Mouse (Mus musculus) forebrain, embryonic 16.5 days (tissue): Measurements from ENCODE around the gene Kcna3. TPM values are rescaled to one million over a fixed set of nuclear protein-coding genes. Genes with fewer than 3 reads are reported as not detected.

Experiments used
- ATAC-seq: fragments of 200-750 bp; cut with Nextera tagmentation; 2 replicates; pipeline ENCODE4 v1.8.0; 2017; ENCODE audit warnings: mild to moderate bottlenecking, moderate library complexity
- H3K27ac ChIP-seq: fragments of 300-500 bp; sonication (generic); 2 replicates; pipeline ENCODE4 v1.5.1; 2014; ENCODE audit warnings: low read length, control low read depth
- H3K27me3 ChIP-seq: fragments of 300-500 bp; sonication (generic); replicated peaks from 2 replicates; pipeline ENCODE4 v1.6.1; 2014; ENCODE audit warnings: low read length; ENCODE audit not compliant: control insufficient read depth, insufficient read depth
- H3K36me3 ChIP-seq: fragments of 300-500 bp; sonication (generic); 2 replicates; pipeline ENCODE4 v1.6.1; 2014; ENCODE audit not compliant: control insufficient read depth, insufficient read depth
- H3K4me1 ChIP-seq: fragments of 300-500 bp; sonication (generic); replicated peaks from 2 replicates; pipeline ENCODE4 v1.6.1; 2014; ENCODE audit warnings: low read length; ENCODE audit not compliant: control insufficient read depth, insufficient read depth
- H3K4me2 ChIP-seq: fragments of 300-500 bp; sonication (generic); 2 replicates; pipeline ENCODE4 v1.6.1; 2014; ENCODE audit warnings: mild to moderate bottlenecking, low read length, control low read depth
- H3K4me3 ChIP-seq: fragments of 300-500 bp; sonication (generic); replicated peaks from 2 replicates; pipeline ENCODE4 v1.5.1; 2014; ENCODE audit warnings: mild to moderate bottlenecking, low read length, control low read depth
- H3K9ac ChIP-seq: fragments of 300-500 bp; sonication (generic); replicated peaks from 2 replicates; pipeline ENCODE4 v1.6.1; 2014; ENCODE audit warnings: low read depth, low read length, control low read depth
- H3K9me3 ChIP-seq: fragments of 300-500 bp; sonication (generic); 2 replicates; pipeline ENCODE4 v1.6.1; 2016; ENCODE audit warnings: low read length; ENCODE audit not compliant: control insufficient read depth
- WGBS: fragments of 180-500 bp; shearing (Covaris S2); extraction: QIAGEN DNeasy Blood & Tissue Kit; methylation state at CpG from one replicate; pipeline ENCODE4 v1.1.7; 2014; 5-methylcytosine and 5-hydroxymethylcytosine counted together
- polyA plus RNA-seq: library from polyadenylated mRNA; unstranded; fragments of >200 nt; fragmentation: Nextera tagmentation; extraction: Ambion mirVana; gene quantifications from 2 replicates; pipeline ENCODE4 v1.2.1, GENCODE M21; 2015

Kcna3 gene
- polyA plus RNA-seq, 1 experiment from 2014 or later: 15.7 TPM

DNA sequence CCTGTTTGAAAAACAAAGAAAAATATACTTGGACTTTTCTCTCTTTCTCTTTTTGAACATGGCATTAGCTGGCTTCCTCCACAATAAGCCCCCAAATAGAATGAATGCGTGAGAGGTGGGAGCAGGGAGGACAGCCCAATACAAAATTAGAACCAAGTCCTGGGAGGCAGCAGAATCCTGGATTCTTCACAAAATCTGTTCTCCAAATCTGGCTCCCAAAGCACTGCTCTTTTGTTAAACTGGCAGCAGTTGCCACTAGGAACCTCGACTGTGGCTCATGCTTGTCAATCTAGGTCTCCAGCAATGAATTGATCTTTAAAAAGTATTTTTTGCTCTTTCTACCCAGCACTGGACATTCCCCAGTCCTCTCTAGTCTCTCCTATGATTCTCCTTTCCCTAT, 17.7 kb upstream of the Kcna3 start:
- H3K27me3 ChIP-seq: no peaks in the 10 kb centered on the region
- no peak overlapping the region for H3K9ac ChIP-seq
- 30% methylated on average over 2 of the region's 2 CpGs for WGBS
- H3K36me3 ChIP-seq: no peaks in the 10 kb centered on the region
- H3K4me3 ChIP-seq: no peak overlapping the region
- no peaks in the 10 kb centered on the region for H3K9me3 ChIP-seq
- no peak for ATAC-seq
- H3K27ac ChIP-seq: no peak overlapping the region
- no peaks in the 10 kb centered on the region for H3K4me1 ChIP-seq
- no peak overlapping the region for H3K4me2 ChIP-seq

DNA sequence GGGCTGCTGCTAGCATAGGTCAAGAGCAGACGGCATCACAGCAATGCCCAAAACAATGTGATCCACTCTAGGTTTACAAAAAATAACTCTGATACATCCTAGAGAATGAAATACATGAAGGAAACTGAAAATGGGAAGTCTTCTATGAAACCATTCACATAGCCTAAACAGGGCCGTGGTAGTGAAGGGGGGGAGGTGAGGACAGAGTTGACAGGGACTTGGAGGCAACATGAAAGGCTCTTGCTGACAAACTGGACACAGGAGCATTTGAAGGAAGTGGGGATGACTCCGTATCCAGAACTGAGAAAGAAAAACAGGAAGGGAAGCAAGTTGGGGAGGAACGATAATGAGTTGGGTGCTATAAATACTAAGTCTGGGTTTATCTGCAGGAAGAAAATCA, 4.4 kb upstream of the Kcna3 start:
- Histone ChIP-seq H3K4me2 (no peak overlapping the region), H3K27me3 (no peaks in the 10 kb centered on the region), H3K4me1 (peaks cover 18% of the 10 kb centered on the region), H3K4me3 (no peak overlapping the region), H3K27ac (no peak overlapping the region), H3K36me3 (no peaks in the 10 kb centered on the region), H3K9me3 (no peaks in the 10 kb centered on the region), H3K9ac (no peak overlapping the region)
- WGBS: 81% methylated on average over 4 of the region's 4 CpGs
- no peak for ATAC-seq

DNA sequence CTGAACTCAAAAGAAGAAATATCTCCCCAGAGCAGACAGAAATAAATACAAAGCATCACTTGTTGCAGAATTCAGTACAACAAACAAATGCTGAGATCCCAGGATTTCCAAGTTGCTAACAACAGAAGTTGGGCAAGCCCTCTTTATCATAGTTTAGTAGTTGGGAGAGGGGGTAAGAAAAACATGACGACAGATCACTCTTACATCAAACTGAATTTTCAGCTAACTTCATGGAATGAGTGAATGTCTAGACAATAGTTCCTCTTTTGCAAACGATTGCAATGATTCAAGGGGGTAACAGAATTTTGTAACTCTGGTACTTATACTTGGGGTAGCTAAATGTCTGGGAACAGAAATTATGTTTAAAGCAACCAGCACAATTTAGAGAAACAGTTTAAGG, 1.2 kb upstream of the Kcna3 start:
- H3K9ac ChIP-seq: no peak overlapping the region; the same call in 1 of the 2 replicates
- H3K27ac ChIP-seq: peak overlapping the region; percentile 44; the same call in 1 of the 2 replicates
- 44% methylated on average over 2 of the region's 2 CpGs for WGBS
- no peaks in the 10 kb centered on the region for H3K36me3 ChIP-seq
- H3K27me3 ChIP-seq: no peaks in the 10 kb centered on the region
- H3K9me3 ChIP-seq: no peaks in the 10 kb centered on the region
- peak overlapping the region; percentile 79 for H3K4me2 ChIP-seq
- ATAC-seq: no peak
- H3K4me1 ChIP-seq: peaks cover 44% of the 10 kb centered on the region
- H3K4me3 ChIP-seq: peak overlapping the region; percentile 85

DNA sequence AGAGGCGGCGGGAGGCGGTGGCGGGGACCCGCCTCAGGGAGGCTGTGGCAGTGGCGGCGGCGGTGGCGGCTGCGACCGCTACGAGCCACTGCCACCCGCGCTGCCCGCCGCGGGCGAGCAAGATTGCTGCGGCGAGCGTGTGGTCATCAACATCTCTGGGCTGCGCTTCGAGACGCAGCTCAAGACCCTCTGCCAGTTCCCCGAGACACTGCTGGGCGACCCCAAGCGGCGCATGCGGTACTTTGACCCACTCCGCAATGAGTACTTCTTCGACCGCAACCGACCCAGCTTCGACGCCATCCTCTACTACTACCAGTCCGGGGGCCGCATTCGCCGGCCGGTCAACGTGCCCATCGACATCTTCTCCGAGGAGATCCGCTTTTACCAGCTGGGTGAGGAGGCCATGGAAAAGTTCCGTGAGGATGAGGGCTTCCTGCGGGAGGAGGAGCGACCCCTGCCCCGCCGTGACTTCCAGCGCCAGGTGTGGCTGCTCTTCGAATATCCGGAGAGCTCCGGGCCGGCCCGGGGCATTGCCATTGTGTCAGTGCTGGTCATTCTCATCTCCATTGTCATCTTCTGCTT, 580 bp downstream of the Kcna3 start:
- Histone ChIP-seq H3K4me1 (peaks cover 45% of the 10 kb centered on the region), H3K27ac (peak overlapping the region; percentile 87), H3K4me2 (peak overlapping the region; percentile 79), H3K9me3 (no peaks in the 10 kb centered on the region), H3K9ac (peak overlapping the region; percentile 92), H3K36me3 (no peaks in the 10 kb centered on the region), H3K4me3 (peak overlapping the region; percentile 85), H3K27me3 (no peaks in the 10 kb centered on the region)
- WGBS: under 1% methylated on average over 55 of the region's 55 CpGs
- ATAC-seq: peak; percentile 51

DNA sequence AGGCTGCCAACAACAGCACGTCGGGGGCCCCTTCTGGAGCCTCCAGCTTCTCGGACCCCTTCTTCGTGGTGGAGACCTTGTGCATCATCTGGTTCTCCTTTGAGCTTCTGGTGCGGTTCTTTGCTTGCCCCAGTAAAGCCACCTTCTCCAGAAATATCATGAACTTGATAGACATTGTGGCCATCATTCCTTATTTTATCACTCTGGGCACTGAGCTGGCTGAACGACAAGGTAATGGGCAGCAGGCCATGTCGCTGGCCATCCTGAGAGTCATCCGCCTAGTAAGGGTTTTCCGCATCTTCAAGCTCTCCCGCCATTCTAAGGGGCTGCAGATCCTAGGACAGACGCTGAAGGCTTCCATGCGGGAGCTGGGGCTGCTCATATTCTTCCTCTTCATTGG, 1.1 kb downstream of the Kcna3 start:
- peak overlapping the region; percentile 85 for H3K4me3 ChIP-seq
- peaks cover 49% of the 10 kb centered on the region for H3K4me1 ChIP-seq
- H3K9ac ChIP-seq: peak overlapping the region; percentile 92
- ATAC-seq: no peak
- no peaks in the 10 kb centered on the region for H3K27me3 ChIP-seq
- WGBS: 44% methylated on average over 12 of the region's 12 CpGs
- H3K36me3 ChIP-seq: no peaks in the 10 kb centered on the region
- H3K9me3 ChIP-seq: no peaks in the 10 kb centered on the region
- peak overlapping the region; percentile 79 for H3K4me2 ChIP-seq
- peak overlapping the region; percentile 42; the same call in 1 of the 2 replicates for H3K27ac ChIP-seq

DNA sequence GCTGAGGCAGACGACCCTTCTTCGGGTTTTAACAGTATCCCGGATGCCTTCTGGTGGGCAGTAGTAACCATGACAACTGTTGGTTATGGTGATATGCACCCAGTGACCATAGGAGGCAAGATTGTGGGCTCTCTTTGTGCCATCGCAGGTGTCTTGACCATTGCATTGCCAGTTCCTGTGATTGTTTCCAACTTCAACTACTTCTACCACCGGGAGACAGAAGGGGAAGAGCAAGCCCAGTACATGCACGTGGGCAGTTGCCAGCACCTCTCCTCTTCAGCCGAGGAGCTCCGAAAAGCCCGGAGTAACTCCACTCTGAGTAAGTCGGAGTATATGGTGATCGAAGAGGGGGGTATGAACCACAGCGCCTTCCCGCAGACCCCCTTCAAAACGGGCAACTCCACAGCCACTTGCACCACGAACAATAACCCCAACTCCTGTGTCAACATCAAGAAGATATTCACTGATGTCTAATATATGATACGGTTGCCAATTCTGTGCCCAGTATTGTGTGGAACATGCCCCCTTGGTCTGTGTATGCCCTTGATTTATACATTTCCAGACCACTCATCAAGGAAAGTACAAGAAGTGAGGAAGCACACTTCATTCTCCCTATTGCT, 1.7 kb downstream of the Kcna3 start:
- H3K4me1 ChIP-seq: peaks cover 52% of the 10 kb centered on the region
- H3K9ac ChIP-seq: peak overlapping the region; percentile 92
- peak overlapping the region; percentile 85 for H3K4me3 ChIP-seq
- no peak for ATAC-seq
- H3K27ac ChIP-seq: no peak overlapping the region
- no peaks in the 10 kb centered on the region for H3K27me3 ChIP-seq
- no peaks in the 10 kb centered on the region for H3K9me3 ChIP-seq
- H3K36me3 ChIP-seq: no peaks in the 10 kb centered on the region
- WGBS: 67% methylated on average over 16 of the region's 16 CpGs
- peak overlapping the region; percentile 79 for H3K4me2 ChIP-seq

DNA sequence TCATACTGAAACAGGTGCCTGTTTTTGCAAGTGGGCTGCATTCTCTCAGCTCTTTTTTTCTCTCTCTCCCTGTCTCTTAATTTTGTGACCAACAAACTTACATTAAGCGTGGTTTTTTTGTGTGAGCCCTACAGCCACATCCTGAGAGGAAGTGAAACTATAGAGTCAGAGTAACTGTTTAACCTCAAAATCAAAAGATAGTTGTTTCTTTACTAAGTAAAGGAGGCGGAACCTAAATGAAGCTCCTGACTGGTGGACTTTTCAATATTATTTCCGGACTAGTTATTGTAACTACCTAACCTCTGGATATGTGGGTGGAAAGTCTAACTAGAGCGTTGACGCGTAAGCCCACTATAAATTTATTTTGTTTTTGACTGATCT, 2.2 kb downstream of the Kcna3 start:
- H3K4me1 ChIP-seq: peaks cover 52% of the 10 kb centered on the region
- no peak overlapping the region; the same call in 1 of the 2 replicates for H3K9ac ChIP-seq
- no peak overlapping the region for H3K27ac ChIP-seq
- no peaks in the 10 kb centered on the region for H3K36me3 ChIP-seq
- peak overlapping the region; percentile 79 for H3K4me2 ChIP-seq
- no peaks in the 10 kb centered on the region for H3K9me3 ChIP-seq
- WGBS: 82% methylated on average over 6 of the region's 6 CpGs
- H3K4me3 ChIP-seq: peak overlapping the region; percentile 85
- H3K27me3 ChIP-seq: no peaks in the 10 kb centered on the region
- no peak for ATAC-seq

DNA sequence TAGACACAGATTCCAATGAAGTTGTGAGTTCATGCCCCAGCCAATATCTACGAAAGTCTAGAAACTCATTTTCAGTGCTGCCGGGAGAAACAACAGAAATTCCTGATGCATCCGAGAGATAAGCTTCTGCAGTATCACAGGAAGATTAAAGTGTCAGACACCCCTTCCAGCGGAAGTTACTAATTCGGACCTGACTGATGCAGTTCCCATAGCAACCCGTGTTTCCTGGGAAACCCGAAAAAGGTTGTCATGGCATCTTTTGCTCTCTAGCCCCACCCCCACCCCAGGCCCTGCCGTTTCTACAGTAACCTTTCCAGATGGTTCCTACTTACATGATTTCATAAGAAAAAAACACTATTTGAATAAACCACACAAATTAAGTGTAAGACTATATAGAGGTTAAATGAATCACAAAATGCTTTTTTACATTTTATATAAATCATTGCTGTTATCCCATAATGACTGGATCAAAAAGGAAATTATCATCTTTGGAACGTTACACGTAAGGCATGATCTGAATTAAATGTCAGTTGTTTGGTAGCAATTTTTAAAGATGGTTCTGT, 2.8 kb downstream of the Kcna3 start:
- Histone ChIP-seq H3K9ac (peak overlapping the region; percentile 35; the same call in 1 of the 2 replicates), H3K27me3 (no peaks in the 10 kb centered on the region), H3K4me1 (peaks cover 50% of the 10 kb centered on the region), H3K4me3 (peak overlapping the region; percentile 85), H3K9me3 (no peaks in the 10 kb centered on the region), H3K27ac (no peak overlapping the region), H3K36me3 (no peaks in the 10 kb centered on the region), H3K4me2 (peak overlapping the region; percentile 79)
- peak; percentile 18; the same call in 1 of the 2 replicates for ATAC-seq
- 13% methylated on average over 10 of the region's 10 CpGs for WGBS

DNA sequence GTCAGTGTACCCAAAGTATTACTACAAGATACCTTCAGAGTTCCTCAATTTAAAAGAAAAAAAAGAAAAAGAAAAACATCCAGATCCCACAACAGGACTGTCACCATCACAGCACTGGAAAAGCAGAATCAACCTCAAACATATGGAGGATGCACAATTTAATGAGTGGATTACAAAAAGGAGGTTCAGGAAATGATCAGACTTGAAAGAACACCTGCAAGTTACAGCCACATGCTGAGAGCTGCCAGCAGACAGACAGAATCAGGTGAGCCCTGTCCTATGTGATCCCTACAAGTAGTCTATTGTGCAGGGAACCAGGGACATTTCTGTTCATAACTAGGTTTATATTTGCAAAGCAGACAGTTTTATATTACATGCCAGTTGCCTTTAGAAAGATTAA, 3.3 kb downstream of the Kcna3 start:
- peak overlapping the region; percentile 66; the same call in 1 of the 2 replicates for H3K27ac ChIP-seq
- peaks cover 46% of the 10 kb centered on the region for H3K4me1 ChIP-seq
- no peaks in the 10 kb centered on the region for H3K27me3 ChIP-seq
- no peaks in the 10 kb centered on the region for H3K9me3 ChIP-seq
- peak overlapping the region; percentile 79 for H3K4me2 ChIP-seq
- H3K36me3 ChIP-seq: no peaks in the 10 kb centered on the region
- H3K9ac ChIP-seq: peak overlapping the region; percentile 57
- ATAC-seq: no peak
- peak overlapping the region; percentile 49 for H3K4me3 ChIP-seq
